Mouse (Mus musculus) spleen, postnatal 0 days (tissue): ENCODE data around the gene Gm14525. TPM values are rescaled to one million over a fixed set of nuclear protein-coding genes. Genes with fewer than 3 reads are reported as not detected.

Experiments
- polyA plus RNA-seq: library from polyadenylated mRNA; unstranded; fragments of >200 nt; fragmentation: Nextera tagmentation; extraction: Ambion mirVana; gene quantifications from 2 replicates; pipeline ENCODE4 v1.2.1, GENCODE M21; 2015

Gene Gm14525
- not detected in 2 replicates for polyA plus RNA-seq

DNA sequence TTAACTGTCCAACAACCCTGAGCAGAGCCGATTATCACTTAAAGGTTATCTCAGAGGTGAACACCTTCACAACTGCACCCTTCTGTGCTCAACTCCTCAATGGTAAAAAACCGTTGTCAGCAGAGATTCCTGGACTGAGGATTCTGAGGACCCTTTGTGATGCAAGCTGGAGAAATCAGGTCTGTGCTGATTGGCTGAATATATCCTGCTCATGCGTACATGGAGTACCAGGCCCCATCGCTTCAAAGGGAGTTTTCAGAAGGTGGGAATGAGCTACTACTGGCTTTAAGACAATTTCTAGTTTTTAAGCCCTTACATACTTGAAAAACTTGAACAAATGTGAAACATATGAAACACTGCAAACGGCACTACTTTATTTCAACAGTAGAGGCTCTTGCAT lies at the start of gene Gm14525:
Gene Gm14525 (minus strand): TSS at position 101 of the 400 bp plus-strand sequence.

Other genes with a start within 250 kb of the Gm14525 start
- gene Slx, start 157.1 kb downstream of the Gm14525 start, polyA plus RNA-seq = not detected in 2 replicates
- not detected in 2 replicates for gene Gm6121, start 233.1 kb upstream of the Gm14525 start, polyA plus RNA-seq